Mouse (Mus musculus) brain, embryonic 14.5 days (tissue): Measurements from ENCODE around the gene Dyx1c1.

Source experiments
- CTCF ChIP-seq: fragments of 200-500 bp; IDR thresholded peaks from 2 replicates; pipeline ENCODE4 v1.5.1; 2012; ENCODE audit warnings: inconsistent platforms, mild to moderate bottlenecking, moderate library complexity, borderline replicate concordance; ENCODE audit not compliant: insufficient read depth, insufficient read length; ENCODE audit errors: extremely low read depth
- POLR2A ChIP-seq: fragments of 200-500 bp; IDR thresholded peaks from 2 replicates; pipeline ENCODE4 v1.6.1; 2012; ENCODE audit warnings: mild to moderate bottlenecking, inconsistent platforms, borderline replicate concordance; ENCODE audit not compliant: poor library complexity, insufficient read depth, insufficient read length, severe bottlenecking; ENCODE audit errors: extremely low read depth

- TF ChIP-seq POLR2A (no peak), CTCF (no peak)
Measured at GRCm38 (mm10) chr9:72996167-72996566, 37.6 kb downstream of the Dyx1c1 start.
